Mouse (Mus musculus) liver, postnatal 0 days (tissue): ENCODE results near the gene Timm8a2. TPM values are rescaled to one million over a fixed set of nuclear protein-coding genes. Genes with fewer than 3 reads are reported as not detected.

Experiments
- ATAC-seq: fragments of 200-750 bp; cut with Nextera tagmentation; 2 replicates; pipeline ENCODE4 v1.8.0; 2017; ENCODE audit warnings: mild to moderate bottlenecking, moderate library complexity
- DNase-seq: peaks from one replicate; pipeline ENCODE4 v3.0.0-alpha.2; 2016
- H3K27ac ChIP-seq: fragments of 300-500 bp; sonication (generic); 2 replicates; pipeline ENCODE4 v1.5.1; 2014; ENCODE audit warnings: antibody characterized with exemption, moderate library complexity, mild to moderate bottlenecking, low read depth
- H3K27me3 ChIP-seq: fragments of 300-500 bp; sonication (generic); 2 replicates; pipeline ENCODE4 v1.6.1; 2014; ENCODE audit warnings: low read length, control low read depth, mixed read lengths; ENCODE audit not compliant: insufficient read depth
- H3K36me3 ChIP-seq: fragments of 300-500 bp; sonication (generic); replicated peaks from 2 replicates; pipeline ENCODE4 v1.6.1; 2014; ENCODE audit warnings: mild to moderate bottlenecking, control low read depth, low read length, moderate library complexity, mixed read lengths; ENCODE audit not compliant: insufficient read depth
- H3K4me1 ChIP-seq: fragments of 300-500 bp; sonication (generic); 2 replicates; pipeline ENCODE4 v1.6.1; 2014; ENCODE audit warnings: antibody characterized with exemption, mild to moderate bottlenecking, control low read depth; ENCODE audit not compliant: insufficient read depth
- H3K4me2 ChIP-seq: fragments of 300-500 bp; sonication (generic); 2 replicates; pipeline ENCODE4 v1.6.1; 2014; ENCODE audit warnings: low read depth, mild to moderate bottlenecking, low read length, moderate library complexity, mixed read lengths
- H3K4me3 ChIP-seq: fragments of 300-500 bp; sonication (generic); 2 replicates; pipeline ENCODE4 v1.5.1; 2014; ENCODE audit warnings: low read depth, low read length
- H3K9ac ChIP-seq: fragments of 300-500 bp; sonication (generic); replicated peaks from 2 replicates; pipeline ENCODE4 v1.6.1; 2014; ENCODE audit warnings: mild to moderate bottlenecking, moderate library complexity
- H3K9me3 ChIP-seq: fragments of 300-500 bp; sonication (generic); 2 replicates; pipeline ENCODE4 v1.6.1; 2016; ENCODE audit warnings: mild to moderate bottlenecking, control low read depth, low read length, mixed read lengths
- CTCF ChIP-seq: sonication (generic); IDR thresholded peaks from 2 replicates; pipeline ENCODE4 v1.5.1; 2016; ENCODE audit warnings: antibody characterized with exemption, low read depth
- EP300 ChIP-seq: IDR thresholded peaks from 2 replicates; pipeline ENCODE4 v1.6.1; 2016; ENCODE audit warnings: antibody characterized with exemption, low read depth, mild to moderate bottlenecking
- WGBS: fragments of 180-500 bp; shearing (Covaris S2); extraction: QIAGEN DNeasy Blood & Tissue Kit; methylation state at CpG from one replicate; pipeline ENCODE4 v1.1.7; 2014; ENCODE audit not compliant: insufficient replicate concordance; 5-methylcytosine and 5-hydroxymethylcytosine counted together
- polyA plus RNA-seq: library from polyadenylated mRNA; unstranded; fragments of >200 nt; fragmentation: Nextera tagmentation; extraction: Ambion mirVana; gene quantifications from 2 replicates; pipeline ENCODE4 v1.2.1, GENCODE M21; 2015

The Timm8a2 gene
- polyA plus RNA-seq, 1 experiment from 2014 or later, result not detected

DNA sequence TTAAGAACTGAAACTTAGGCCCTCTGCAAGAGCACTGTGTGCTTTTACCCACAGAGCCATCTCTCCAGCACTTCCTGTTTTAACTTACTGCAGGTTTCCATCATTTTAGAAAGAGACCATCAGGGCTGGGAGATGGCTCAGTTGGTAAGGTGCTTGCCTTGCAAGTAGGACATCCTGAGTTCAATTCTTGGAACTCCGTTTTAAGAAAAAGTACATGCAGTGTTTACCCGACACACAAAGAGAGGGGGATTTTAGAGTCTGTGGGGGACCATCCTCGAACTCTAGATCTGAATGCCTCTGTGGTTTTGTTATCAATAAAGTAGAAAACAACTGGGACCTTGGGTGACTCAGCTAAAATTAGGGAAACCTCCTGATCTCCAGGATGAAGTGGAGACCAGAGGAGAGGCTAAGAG is 6.9 kb downstream of the Timm8a2 start:
- Histone ChIP-seq H3K4me2 (no peak overlapping the region), H3K36me3 (no peaks in the 10 kb centered on the region), H3K4me1 (0 out of 2 replicates have a peak, but pooled peaks cover 6% of the 10 kb centered on the region), H3K27me3 (no peaks in the 10 kb centered on the region), H3K27ac (no peak overlapping the region), H3K4me3 (no peak overlapping the region), H3K9me3 (no peaks in the 10 kb centered on the region), H3K9ac (no peak overlapping the region)
- no peak for ATAC-seq
- no peak for DNase-seq
- TF ChIP-seq EP300, result no peak
- TF ChIP-seq CTCF, result no peak
- WGBS, result 49% methylated on average over 3 of the region's 3 CpGs

DNA sequence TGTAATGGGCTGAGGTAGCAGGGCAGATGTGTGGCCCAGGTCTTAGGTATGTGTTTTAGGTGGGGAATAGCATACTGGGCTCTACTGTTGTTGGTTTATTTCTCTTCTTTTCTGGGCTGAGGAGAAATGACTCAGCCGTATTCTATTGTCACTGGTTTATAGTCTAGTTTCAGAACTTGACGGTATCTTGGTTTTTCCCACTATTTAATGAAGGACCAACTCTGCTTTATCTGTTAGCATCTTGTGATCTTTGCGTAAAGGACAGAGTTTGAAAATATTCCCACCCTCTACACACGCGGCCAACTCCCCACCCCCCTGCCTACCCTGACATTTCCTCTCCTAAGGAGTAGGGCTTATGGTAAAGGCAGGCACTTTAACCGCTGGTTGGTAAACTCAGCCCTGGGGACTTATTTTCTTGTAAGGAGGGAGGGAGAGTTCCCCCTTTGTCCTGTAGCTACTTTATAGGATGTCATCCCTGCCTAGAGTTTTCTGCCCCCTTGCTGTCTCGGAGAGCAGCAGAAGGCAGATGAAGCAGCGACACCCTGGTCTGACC is 7.7 kb downstream of the Timm8a2 start:
- H3K27ac ChIP-seq, result no peak overlapping the region
- no peak overlapping the region for H3K4me2 ChIP-seq
- no peaks in the 10 kb centered on the region for H3K27me3 ChIP-seq
- 58% methylated on average over 8 of the region's 8 CpGs for WGBS
- H3K4me1 ChIP-seq, result 0 out of 2 replicates have a peak, but pooled peaks cover 6% of the 10 kb centered on the region
- no peak overlapping the region for H3K9ac ChIP-seq
- DNase-seq, result no peak
- TF ChIP-seq EP300 (no peak), CTCF (no peak)
- no peaks in the 10 kb centered on the region for H3K36me3 ChIP-seq
- H3K9me3 ChIP-seq, result no peaks in the 10 kb centered on the region
- no peak for ATAC-seq
- H3K4me3 ChIP-seq, result no peak overlapping the region

DNA sequence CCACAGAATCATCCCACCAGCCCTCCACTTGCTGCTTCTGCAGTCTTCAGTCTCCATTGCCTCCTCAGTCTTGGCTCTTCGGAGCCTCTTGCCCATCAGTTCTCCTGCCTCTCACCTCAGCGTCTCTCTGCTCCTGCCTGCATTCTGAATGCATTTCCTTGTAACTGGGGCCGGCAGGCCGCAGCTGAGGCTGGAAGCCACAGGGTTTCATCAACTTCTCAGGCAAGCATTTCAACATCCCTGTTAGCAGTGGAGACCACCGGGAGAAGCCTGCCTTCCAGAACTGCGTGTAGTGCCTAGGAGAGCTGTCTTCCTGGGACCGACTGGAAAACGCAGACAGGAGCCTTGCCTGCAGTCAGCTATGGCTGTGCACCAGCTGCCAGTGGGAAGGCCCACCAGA is 13.3 kb downstream of the Timm8a2 start:
- Histone ChIP-seq H3K27ac (no peak overlapping the region), H3K4me2 (no peak overlapping the region), H3K27me3 (no peaks in the 10 kb centered on the region), H3K4me3 (no peak overlapping the region), H3K36me3 (no peaks in the 10 kb centered on the region), H3K9me3 (no peaks in the 10 kb centered on the region), H3K9ac (no peak overlapping the region), H3K4me1 (no peaks in the 10 kb centered on the region)
- WGBS, result 73% methylated on average over 8 of the region's 8 CpGs
- TF ChIP-seq EP300 (no peak), CTCF (no peak)
- ATAC-seq, result no peak
- no peak for DNase-seq

DNA sequence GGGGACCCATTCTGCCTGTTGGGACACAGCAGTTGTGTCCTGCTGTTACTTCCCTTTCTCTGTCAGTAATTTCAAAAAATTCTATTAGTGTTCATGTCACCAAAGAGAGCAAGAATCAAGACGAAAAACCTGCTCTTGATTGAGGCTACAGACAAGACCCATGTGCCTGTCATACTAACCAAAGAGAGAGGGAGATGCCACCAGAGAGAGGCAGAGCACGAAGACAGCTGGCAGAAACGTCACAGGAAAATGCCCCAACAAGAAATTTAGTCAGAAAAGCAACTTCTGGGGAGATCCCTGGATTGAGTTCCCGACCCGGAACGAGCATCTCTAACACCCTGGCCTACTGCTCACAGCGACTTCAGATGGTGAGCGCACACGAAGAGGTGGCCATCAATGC is 14.3 kb downstream of the Timm8a2 start:
- WGBS, result 77% methylated on average over 9 of the region's 9 CpGs

DNA sequence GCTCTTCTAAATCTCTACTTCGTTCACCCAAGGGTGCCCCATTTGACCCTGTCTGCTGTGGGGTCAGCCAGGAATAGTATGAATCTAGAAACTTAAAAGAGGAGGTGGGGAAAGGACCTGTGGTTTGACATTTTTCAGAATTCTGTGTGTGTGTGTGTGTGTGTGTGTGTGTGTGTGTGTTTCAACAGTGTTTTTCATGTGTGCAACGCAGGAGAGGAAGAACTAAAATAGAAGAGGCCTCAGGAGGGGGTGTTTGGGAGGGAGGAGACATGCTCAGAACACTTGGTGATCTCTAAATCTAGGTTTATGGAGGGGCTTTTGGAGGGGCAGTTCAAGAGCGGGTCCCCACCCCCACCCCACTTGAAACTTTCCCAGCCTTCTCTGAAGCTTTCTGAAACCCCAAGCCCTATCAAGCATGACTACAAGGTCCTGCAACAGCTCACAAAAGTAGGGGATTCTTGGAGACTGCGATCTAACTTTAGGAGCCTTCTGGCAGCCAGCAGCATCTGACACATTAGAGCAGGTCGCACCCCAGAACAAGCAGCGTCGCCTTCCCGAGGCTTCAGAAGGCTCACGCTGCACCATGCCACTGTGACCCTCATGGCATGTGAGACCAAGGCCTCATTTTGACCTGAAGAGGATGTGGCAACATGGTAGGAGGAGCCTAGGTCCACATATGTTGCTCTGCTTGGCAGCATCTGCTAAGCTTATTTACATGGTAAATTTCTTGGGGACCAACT is 18.6 kb downstream of the Timm8a2 start:
- TF ChIP-seq EP300, result no peak
- no peak for TF ChIP-seq CTCF
- H3K4me1 ChIP-seq, result 0 out of 2 replicates have a peak, but pooled peaks cover 3% of the 10 kb centered on the region
- WGBS, result 64% methylated on average over 9 of the region's 9 CpGs
- H3K36me3 ChIP-seq, result no peaks in the 10 kb centered on the region
- H3K4me3 ChIP-seq, result no peak overlapping the region
- H3K4me2 ChIP-seq, result no peak overlapping the region
- no peaks in the 10 kb centered on the region for H3K27me3 ChIP-seq
- peak overlapping the region; percentile 44 for H3K27ac ChIP-seq
- no peak overlapping the region for H3K9ac ChIP-seq
- ATAC-seq, result peak; percentile 50
- DNase-seq, result no peak
- no peaks in the 10 kb centered on the region for H3K9me3 ChIP-seq

More for the DNA sequence above, 14.3 kb downstream of the Timm8a2 start:
- H3K27ac ChIP-seq, result no peak overlapping the region
- H3K36me3 ChIP-seq, result no peaks in the 10 kb centered on the region
- H3K4me1 ChIP-seq, result no peaks in the 10 kb centered on the region
- TF ChIP-seq CTCF (no peak), EP300 (no peak)
- ATAC-seq (no peak), DNase-seq (no peak)
- H3K4me3 ChIP-seq, result no peak overlapping the region
- H3K9ac ChIP-seq, result no peak overlapping the region
- no peak overlapping the region for H3K4me2 ChIP-seq
- H3K9me3 ChIP-seq, result no peaks in the 10 kb centered on the region
- H3K27me3 ChIP-seq, result no peaks in the 10 kb centered on the region

DNA sequence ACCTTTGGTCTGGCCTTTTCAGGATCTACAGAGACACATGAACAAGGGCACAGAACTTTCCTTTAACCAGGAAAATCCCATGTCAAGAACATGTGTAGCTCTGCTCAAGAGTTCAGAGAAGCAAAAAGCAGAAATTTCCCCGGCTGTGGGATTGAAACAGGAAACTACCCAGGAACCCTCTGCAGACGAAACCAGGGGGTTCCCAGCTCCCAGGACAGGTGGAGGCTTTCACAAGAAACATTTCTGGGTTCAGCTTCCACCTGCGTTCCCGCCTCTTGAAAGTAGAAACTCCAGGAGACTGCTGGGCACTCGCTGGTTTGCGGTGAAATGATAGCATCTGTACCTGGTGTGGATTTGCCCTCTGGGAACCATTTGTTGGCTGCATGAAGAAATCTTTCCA is 22.4 kb downstream of the Timm8a2 start:
- Histone ChIP-seq H3K4me3 (no peak overlapping the region), H3K4me1 (0 out of 2 replicates have a peak, but pooled peaks cover 3% of the 10 kb centered on the region)
- 54% methylated on average over 6 of the region's 6 CpGs for WGBS

More for the DNA sequence above, 22.4 kb downstream of the Timm8a2 start:
- no peaks in the 10 kb centered on the region for H3K27me3 ChIP-seq
- no peaks in the 10 kb centered on the region for H3K36me3 ChIP-seq
- no peak overlapping the region for H3K27ac ChIP-seq
- H3K9ac ChIP-seq, result no peak overlapping the region
- no peak for ATAC-seq
- DNase-seq, result no peak
- no peaks in the 10 kb centered on the region for H3K9me3 ChIP-seq
- TF ChIP-seq EP300 (no peak), CTCF (no peak)
- no peak overlapping the region for H3K4me2 ChIP-seq
